Mouse (Mus musculus) ES-Bruce4 (cell line): ENCODE data around the gene Sgpp2. TPM values are rescaled to one million over a fixed set of nuclear protein-coding genes. Genes with fewer than 3 reads are reported as not detected.

Experiments
- H3K27ac ChIP-seq: 2 replicates; pipeline ENCODE4 v1.5.1; 2012; ENCODE audit warnings: low read length, inconsistent platforms; ENCODE audit not compliant: insufficient read depth
- H3K27me3 ChIP-seq: 2 replicates; pipeline ENCODE4 v1.6.1; 2012; ENCODE audit warnings: mild to moderate bottlenecking, low read length, inconsistent platforms; ENCODE audit not compliant: control insufficient read depth, poor library complexity, insufficient read depth, severe bottlenecking
- H3K36me3 ChIP-seq: 2 replicates; pipeline ENCODE4 v1.6.1; 2012; ENCODE audit warnings: inconsistent platforms, mild to moderate bottlenecking, low read length, moderate library complexity; ENCODE audit not compliant: control insufficient read depth, poor library complexity, insufficient read depth, severe bottlenecking
- H3K4me1 ChIP-seq: one replicate; pipeline ENCODE4 v1.8.1; 2011; ENCODE audit warnings: low read length; ENCODE audit not compliant: control insufficient read depth, insufficient read depth
- H3K4me3 ChIP-seq: 2 replicates; pipeline ENCODE4 v1.5.1; 2011; ENCODE audit warnings: low read depth, mild to moderate bottlenecking, low read length
- H3K9ac ChIP-seq: 2 replicates; pipeline ENCODE4 v1.6.1; 2012; ENCODE audit warnings: low read depth, mild to moderate bottlenecking, inconsistent platforms; ENCODE audit not compliant: poor library complexity, severe bottlenecking
- H3K9me3 ChIP-seq: replicated peaks from 2 replicates; pipeline ENCODE4 v1.6.1; 2012; ENCODE audit warnings: mild to moderate bottlenecking, low read length, inconsistent platforms; ENCODE audit not compliant: control insufficient read depth, poor library complexity, insufficient read depth, severe bottlenecking
- CTCF ChIP-seq: IDR thresholded peaks from one replicate; pipeline ENCODE4 v1.8.1; 2011; ENCODE audit warnings: low read depth, low read length
- EP300 ChIP-seq: IDR thresholded peaks from 2 replicates; pipeline ENCODE4 v1.6.1; 2011; ENCODE audit warnings: low read depth, low read length; ENCODE audit not compliant: insufficient read depth
- POLR2A ChIP-seq: IDR thresholded peaks from one replicate; pipeline ENCODE4 v1.8.1; 2011; ENCODE audit warnings: low read length; ENCODE audit not compliant: insufficient read depth
- polyA plus RNA-seq: library from polyadenylated mRNA; stranded (reverse); fragments of >200 nt; gene quantifications from 2 replicates; pipeline ENCODE4 v1.2.4, GENCODE M21; 2011; ENCODE audit warnings: low read depth; ENCODE audit not compliant: missing spikeins, insufficient read depth, insufficient read length

Sgpp2 gene
- polyA plus RNA-seq, 1 experiment, result 0.19 TPM

- peaks cover 2% of the 10 kb centered on the region for H3K4me1 ChIP-seq
- no peak overlapping the region for H3K27ac ChIP-seq
- peaks cover 4% of the 10 kb centered on the region for H3K36me3 ChIP-seq
- H3K9me3 ChIP-seq, result no peaks in the 10 kb centered on the region
- H3K9ac ChIP-seq, result no peak overlapping the region
- no peaks in the 10 kb centered on the region for H3K27me3 ChIP-seq
- no peak overlapping the region for H3K4me3 ChIP-seq
- TF ChIP-seq CTCF (no peak), EP300 (no peak), POLR2A (no peak)
Observed at GRCm38 (mm10) chr1:78417154-78417911, 107.2 kb downstream of the Sgpp2 start.

DNA sequence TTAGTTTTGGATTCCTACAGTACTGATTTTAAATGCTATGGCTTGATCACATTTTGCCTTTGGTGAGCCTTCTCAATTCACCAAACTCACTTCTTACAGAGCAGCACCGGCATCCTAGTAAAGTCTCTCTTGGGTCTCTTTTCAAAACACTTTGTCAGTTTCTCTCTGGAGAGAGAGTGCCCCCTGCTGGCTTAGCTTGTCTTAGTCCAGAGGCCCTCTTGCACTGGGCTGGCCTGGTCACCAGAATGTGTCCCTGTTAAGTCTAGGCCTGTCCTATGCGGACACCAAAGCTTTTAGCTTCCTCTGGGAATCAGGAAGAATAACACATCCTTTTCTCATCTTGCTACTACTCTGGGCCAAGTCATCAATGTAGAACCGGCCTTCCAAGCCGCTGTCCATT is 109.4 kb downstream of the Sgpp2 start:
- Histone ChIP-seq H3K4me1 (peaks cover 2% of the 10 kb centered on the region), H3K27ac (no peak overlapping the region), H3K4me3 (no peak overlapping the region), H3K9ac (no peak overlapping the region), H3K9me3 (no peaks in the 10 kb centered on the region), H3K36me3 (peaks cover 9% of the 10 kb centered on the region), H3K27me3 (no peaks in the 10 kb centered on the region)
- TF ChIP-seq POLR2A (no peak), CTCF (peak; percentile 61)

GRCm38 (mm10) chr1:78420271-78420670 is 110.1 kb downstream of the Sgpp2 start:
- H3K9me3 ChIP-seq, result no peaks in the 10 kb centered on the region
- H3K27me3 ChIP-seq, result no peaks in the 10 kb centered on the region
- H3K36me3 ChIP-seq, result peaks cover 14% of the 10 kb centered on the region
- H3K9ac ChIP-seq, result no peak overlapping the region
- peaks cover 2% of the 10 kb centered on the region for H3K4me1 ChIP-seq
- no peak overlapping the region for H3K27ac ChIP-seq
- TF ChIP-seq CTCF, result no peak
- no peak for TF ChIP-seq EP300
- TF ChIP-seq POLR2A, result no peak
- no peak overlapping the region for H3K4me3 ChIP-seq

- peaks cover 2% of the 10 kb centered on the region for H3K4me1 ChIP-seq
- H3K4me3 ChIP-seq, result no peak overlapping the region
- peaks cover 20% of the 10 kb centered on the region for H3K36me3 ChIP-seq
- no peak overlapping the region for H3K9ac ChIP-seq
- H3K9me3 ChIP-seq, result no peaks in the 10 kb centered on the region
- TF ChIP-seq EP300 (no peak), POLR2A (no peak), CTCF (no peak)
- H3K27me3 ChIP-seq, result no peaks in the 10 kb centered on the region
- H3K27ac ChIP-seq, result no peak overlapping the region
Observed at GRCm38 (mm10) chr1:78421749-78422148, 111.6 kb downstream of the Sgpp2 start.

DNA sequence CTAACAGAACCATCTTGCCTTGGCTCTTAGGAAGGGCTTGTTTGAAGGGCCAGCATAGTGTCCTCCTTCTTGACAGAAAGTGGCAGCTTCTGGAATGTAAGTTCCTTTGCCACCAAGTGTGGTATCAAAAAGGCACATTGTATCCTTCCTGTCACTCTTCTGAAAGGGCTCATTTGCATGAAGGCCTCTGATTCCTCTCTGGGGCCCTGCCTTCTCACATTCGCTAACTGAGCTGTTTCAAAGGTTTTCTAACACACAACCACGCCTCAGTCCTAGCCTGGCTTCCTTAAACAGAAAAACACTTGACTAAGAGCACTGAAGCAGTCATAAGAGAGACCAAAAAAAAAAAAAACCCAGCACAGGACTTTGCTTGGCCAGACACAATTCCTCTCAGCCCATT is 112.4 kb downstream of the Sgpp2 start:
- H3K27ac ChIP-seq, result no peak overlapping the region
- H3K4me3 ChIP-seq, result no peak overlapping the region
- no peak for TF ChIP-seq EP300
- no peak for TF ChIP-seq POLR2A
- no peak for TF ChIP-seq CTCF
- H3K27me3 ChIP-seq, result no peaks in the 10 kb centered on the region
- H3K36me3 ChIP-seq, result peaks cover 20% of the 10 kb centered on the region
- peaks cover 2% of the 10 kb centered on the region for H3K4me1 ChIP-seq
- H3K9ac ChIP-seq, result no peak overlapping the region
- H3K9me3 ChIP-seq, result no peaks in the 10 kb centered on the region

GRCm38 (mm10) chr1:78424848-78425247 is 114.7 kb downstream of the Sgpp2 start:
- Histone ChIP-seq H3K27ac (no peak overlapping the region), H3K4me3 (no peak overlapping the region), H3K9me3 (no peaks in the 10 kb centered on the region), H3K9ac (no peak overlapping the region), H3K27me3 (no peaks in the 10 kb centered on the region), H3K36me3 (peaks cover 20% of the 10 kb centered on the region), H3K4me1 (peaks cover 2% of the 10 kb centered on the region)
- no peak for TF ChIP-seq POLR2A
- no peak for TF ChIP-seq EP300
- no peak for TF ChIP-seq CTCF
